Mouse (Mus musculus): ENCODE measurements at regions not wholly inside any gene's neighbourhood (a gene's known extent, or its start where the extent isn't known, plus 50 kb on each side); places are given as distances from the start of the nearest gene placed in this dataset.

DNA sequence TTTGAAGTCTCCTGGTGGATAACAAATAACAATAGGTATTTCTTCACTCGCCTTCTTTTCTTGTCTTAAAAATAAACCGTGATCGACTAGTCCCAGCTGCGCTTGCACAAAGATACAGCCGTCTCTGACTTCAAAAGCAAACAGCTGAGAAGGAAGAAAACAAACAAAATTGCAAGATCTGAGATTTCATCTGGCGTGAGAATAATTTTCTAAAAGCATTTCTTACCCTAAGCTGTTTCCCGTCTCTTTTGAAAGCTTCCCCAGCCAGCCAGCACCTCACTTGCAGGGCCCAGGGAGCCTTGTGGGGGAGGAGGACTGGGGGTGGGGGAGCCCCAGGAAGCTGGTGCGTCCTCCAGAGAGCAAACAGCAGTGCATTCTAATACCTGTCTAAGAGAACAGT is 258.2 kb upstream of the Pabpc6 start:
- ATAC-seq (ENCODE audit: low FRiP score) (no peak), DNase-seq (ENCODE audit: low spot score) (no peak)
- no peak overlapping the region for H3K4me2 ChIP-seq (replicated peaks; ENCODE audit: low read depth, low read length)
- no peak overlapping the region for H3K9ac ChIP-seq (ENCODE audit: low read depth, low read length)
- H3K36me3 ChIP-seq (ENCODE audit: control insufficient read depth, insufficient read depth, low read length), result no peaks in the 10 kb centered on the region
- H3K27ac ChIP-seq (ENCODE audit: low read depth, low read length), result no peak overlapping the region
- no peaks in the 10 kb centered on the region for H3K9me3 ChIP-seq (ENCODE audit: control insufficient read depth, low read length)
- WGBS, result 69% methylated on average over 8 of the region's 8 CpGs
- H3K27me3 ChIP-seq (ENCODE audit: control insufficient read depth, insufficient read depth, low read length), result no peaks in the 10 kb centered on the region
- no peak overlapping the region for H3K4me3 ChIP-seq (ENCODE audit: low read depth, low read length)
- no peaks in the 10 kb centered on the region for H3K4me1 ChIP-seq (replicated peaks; ENCODE audit: control insufficient read depth, insufficient read depth, low read length)

DNA sequence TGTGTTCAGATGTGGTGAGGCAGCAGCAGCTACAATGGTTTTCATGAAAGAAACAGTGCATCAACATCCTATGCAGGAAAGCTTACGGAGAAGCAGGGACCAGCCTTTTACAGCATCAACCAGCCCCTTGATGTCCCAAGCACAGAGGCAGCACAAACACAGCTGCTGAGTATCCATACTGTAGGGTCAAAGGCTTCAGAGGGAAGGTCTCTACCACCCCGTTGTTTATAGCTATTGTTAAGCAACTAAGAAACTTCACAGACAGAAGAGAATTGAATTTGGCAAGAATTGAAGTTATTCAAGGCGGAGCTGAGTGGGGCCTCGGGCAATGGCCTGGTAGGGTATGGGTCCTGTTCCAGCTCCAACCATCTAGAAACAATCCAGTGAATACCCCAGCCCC is 256.8 kb upstream of the Pabpc6 start:
- Histone ChIP-seq H3K9ac (ENCODE audit: low read depth, low read length) (no peak overlapping the region), H3K27ac (ENCODE audit: low read depth, low read length) (no peak overlapping the region), H3K4me1 (replicated peaks; ENCODE audit: control insufficient read depth, insufficient read depth, low read length) (no peaks in the 10 kb centered on the region), H3K9me3 (ENCODE audit: control insufficient read depth, low read length) (no peaks in the 10 kb centered on the region), H3K36me3 (ENCODE audit: control insufficient read depth, insufficient read depth, low read length) (no peaks in the 10 kb centered on the region), H3K4me3 (ENCODE audit: low read depth, low read length) (no peak overlapping the region), H3K27me3 (ENCODE audit: control insufficient read depth, insufficient read depth, low read length) (no peaks in the 10 kb centered on the region), H3K4me2 (replicated peaks; ENCODE audit: low read depth, low read length) (no peak overlapping the region)
- WGBS, result 65% methylated on average over 4 of the region's 4 CpGs
- DNase-seq (ENCODE audit: low spot score) (no peak), ATAC-seq (ENCODE audit: low FRiP score) (no peak)

DNA sequence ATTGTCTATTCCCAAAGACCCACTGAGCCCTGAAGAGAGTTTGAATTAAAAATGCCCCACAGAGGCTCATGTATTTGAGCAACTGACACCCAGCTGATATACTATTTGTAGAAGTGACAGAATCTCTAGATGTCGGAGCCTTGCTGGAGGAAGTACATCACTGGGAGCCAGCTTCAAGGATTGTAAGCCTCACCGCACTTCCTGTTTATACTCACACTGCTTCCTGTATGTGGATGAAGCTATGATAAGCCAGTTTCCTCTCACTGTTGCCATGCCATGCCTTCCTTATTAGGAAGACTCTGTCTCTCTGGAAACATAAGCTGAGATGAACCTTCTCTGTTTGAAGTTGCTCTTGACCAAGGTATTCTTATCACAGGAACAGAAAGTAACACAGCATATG is 251.8 kb upstream of the Pabpc6 start:
- Histone ChIP-seq H3K4me1 (replicated peaks; ENCODE audit: control insufficient read depth, insufficient read depth, low read length) (no peaks in the 10 kb centered on the region), H3K4me2 (replicated peaks; ENCODE audit: low read depth, low read length) (no peak overlapping the region), H3K27ac (ENCODE audit: low read depth, low read length) (no peak overlapping the region), H3K4me3 (ENCODE audit: low read depth, low read length) (no peak overlapping the region), H3K9me3 (ENCODE audit: control insufficient read depth, low read length) (no peaks in the 10 kb centered on the region), H3K9ac (ENCODE audit: low read depth, low read length) (no peak overlapping the region), H3K27me3 (ENCODE audit: control insufficient read depth, insufficient read depth, low read length) (no peaks in the 10 kb centered on the region), H3K36me3 (ENCODE audit: control insufficient read depth, insufficient read depth, low read length) (no peaks in the 10 kb centered on the region)
- ATAC-seq (ENCODE audit: low FRiP score), result no peak
- no peak for DNase-seq (ENCODE audit: low spot score)
- WGBS, result 91% methylated on average over 2 of the region's 2 CpGs

DNA sequence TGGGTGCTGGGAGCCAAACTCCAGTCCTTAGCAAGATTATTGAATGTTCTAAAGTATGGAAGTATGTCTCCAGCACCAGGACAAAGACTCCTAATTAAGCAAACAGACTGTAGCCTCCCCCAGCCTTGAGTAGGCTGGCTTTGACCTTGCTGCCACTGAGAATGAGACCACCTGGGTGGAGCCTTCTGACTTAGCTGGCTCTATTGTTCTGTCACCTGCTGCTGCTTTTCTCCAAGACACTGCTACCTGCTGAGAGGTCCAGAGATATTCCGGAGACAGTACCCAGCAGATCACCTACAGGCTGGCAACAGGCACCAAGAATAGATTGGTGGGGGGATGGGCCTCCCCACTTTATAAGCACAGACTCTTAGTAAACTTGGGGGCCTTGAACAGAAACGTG is 247.5 kb upstream of the Pabpc6 start:
- WGBS, result 20% methylated on average over 2 of the region's 2 CpGs

DNA sequence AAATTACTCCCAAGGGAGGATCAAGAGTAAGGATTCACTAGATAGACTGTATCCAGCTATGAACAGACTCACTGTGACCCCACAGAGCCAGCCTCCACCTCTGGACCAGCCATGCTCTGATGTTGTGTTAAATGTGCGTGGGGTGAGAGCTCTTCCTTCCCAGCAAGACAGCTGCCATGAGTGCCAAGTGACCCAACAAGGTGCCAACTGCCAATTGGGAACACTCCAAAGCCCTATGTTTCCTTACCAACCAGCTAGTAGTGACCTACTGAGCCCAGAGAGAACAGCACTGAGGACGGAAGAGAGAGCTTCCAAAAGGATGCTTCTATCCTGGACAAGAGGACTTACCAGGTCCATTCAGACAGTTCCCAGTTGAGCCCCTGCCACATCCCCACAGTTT is 241.3 kb upstream of the Pabpc6 start:
- no peaks in the 10 kb centered on the region for H3K27me3 ChIP-seq (ENCODE audit: control insufficient read depth, insufficient read depth, low read length)
- no peak overlapping the region for H3K4me3 ChIP-seq (ENCODE audit: low read depth, low read length)
- ATAC-seq (ENCODE audit: low FRiP score) (no peak), DNase-seq (ENCODE audit: low spot score) (no peak)
- WGBS, result 85% methylated on average over 2 of the region's 2 CpGs
- H3K36me3 ChIP-seq (ENCODE audit: control insufficient read depth, insufficient read depth, low read length), result no peaks in the 10 kb centered on the region
- no peaks in the 10 kb centered on the region; the same call in 1 of the 2 replicates for H3K4me1 ChIP-seq (replicated peaks; ENCODE audit: control insufficient read depth, insufficient read depth, low read length)
- H3K4me2 ChIP-seq (replicated peaks; ENCODE audit: low read depth, low read length), result no peak overlapping the region
- no peak overlapping the region for H3K27ac ChIP-seq (ENCODE audit: low read depth, low read length)
- H3K9ac ChIP-seq (ENCODE audit: low read depth, low read length), result no peak overlapping the region
- H3K9me3 ChIP-seq (ENCODE audit: control insufficient read depth, low read length), result no peaks in the 10 kb centered on the region

More for the DNA sequence above, 247.5 kb upstream of the Pabpc6 start:
- no peaks in the 10 kb centered on the region for H3K36me3 ChIP-seq (ENCODE audit: control insufficient read depth, insufficient read depth, low read length)
- no peaks in the 10 kb centered on the region for H3K4me1 ChIP-seq (replicated peaks; ENCODE audit: control insufficient read depth, insufficient read depth, low read length)
- no peak for DNase-seq (ENCODE audit: low spot score)
- H3K9me3 ChIP-seq (ENCODE audit: control insufficient read depth, low read length), result no peaks in the 10 kb centered on the region
- no peak overlapping the region for H3K4me2 ChIP-seq (replicated peaks; ENCODE audit: low read depth, low read length)
- ATAC-seq (ENCODE audit: low FRiP score), result no peak
- no peak overlapping the region for H3K4me3 ChIP-seq (ENCODE audit: low read depth, low read length)
- no peak overlapping the region for H3K9ac ChIP-seq (ENCODE audit: low read depth, low read length)
- no peaks in the 10 kb centered on the region for H3K27me3 ChIP-seq (ENCODE audit: control insufficient read depth, insufficient read depth, low read length)
- H3K27ac ChIP-seq (ENCODE audit: low read depth, low read length), result no peak overlapping the region

DNA sequence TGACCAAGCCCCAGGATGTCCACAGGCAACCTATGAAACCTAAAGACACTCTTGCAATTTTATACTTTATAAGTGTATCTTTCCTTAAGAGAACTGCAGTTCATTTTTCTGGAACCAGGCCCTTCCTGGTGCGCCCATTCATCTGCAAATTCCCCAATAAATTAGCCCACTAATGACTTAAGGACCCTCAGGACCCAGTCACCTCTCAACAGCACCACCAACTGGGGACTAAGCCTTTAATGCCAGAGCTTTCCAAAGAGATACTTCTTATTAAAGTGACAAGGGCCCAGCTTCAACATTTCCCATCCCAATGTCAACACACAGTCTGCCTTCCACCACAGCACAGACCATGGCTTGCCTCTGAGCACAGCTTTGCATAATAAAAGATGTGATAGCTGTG is 237.6 kb upstream of the Pabpc6 start:
- no peak overlapping the region for H3K4me3 ChIP-seq (ENCODE audit: low read depth, low read length)
- no peak for ATAC-seq (ENCODE audit: low FRiP score)
- H3K4me1 ChIP-seq (replicated peaks; ENCODE audit: control insufficient read depth, insufficient read depth, low read length), result peaks cover 11% of the 10 kb centered on the region
- peak; percentile 31 for DNase-seq (ENCODE audit: low spot score)
- no peaks in the 10 kb centered on the region for H3K9me3 ChIP-seq (ENCODE audit: control insufficient read depth, low read length)
- H3K9ac ChIP-seq (ENCODE audit: low read depth, low read length), result no peak overlapping the region
- no peaks in the 10 kb centered on the region for H3K36me3 ChIP-seq (ENCODE audit: control insufficient read depth, insufficient read depth, low read length)
- H3K27me3 ChIP-seq (ENCODE audit: control insufficient read depth, insufficient read depth, low read length), result no peaks in the 10 kb centered on the region
- H3K4me2 ChIP-seq (replicated peaks; ENCODE audit: low read depth, low read length), result no peak overlapping the region
- whole genome bisulfite sequencing, result 38% methylated on average over 1 of the region's 1 CpGs
- H3K27ac ChIP-seq (ENCODE audit: low read depth, low read length), result peak overlapping the region; percentile 77

DNA sequence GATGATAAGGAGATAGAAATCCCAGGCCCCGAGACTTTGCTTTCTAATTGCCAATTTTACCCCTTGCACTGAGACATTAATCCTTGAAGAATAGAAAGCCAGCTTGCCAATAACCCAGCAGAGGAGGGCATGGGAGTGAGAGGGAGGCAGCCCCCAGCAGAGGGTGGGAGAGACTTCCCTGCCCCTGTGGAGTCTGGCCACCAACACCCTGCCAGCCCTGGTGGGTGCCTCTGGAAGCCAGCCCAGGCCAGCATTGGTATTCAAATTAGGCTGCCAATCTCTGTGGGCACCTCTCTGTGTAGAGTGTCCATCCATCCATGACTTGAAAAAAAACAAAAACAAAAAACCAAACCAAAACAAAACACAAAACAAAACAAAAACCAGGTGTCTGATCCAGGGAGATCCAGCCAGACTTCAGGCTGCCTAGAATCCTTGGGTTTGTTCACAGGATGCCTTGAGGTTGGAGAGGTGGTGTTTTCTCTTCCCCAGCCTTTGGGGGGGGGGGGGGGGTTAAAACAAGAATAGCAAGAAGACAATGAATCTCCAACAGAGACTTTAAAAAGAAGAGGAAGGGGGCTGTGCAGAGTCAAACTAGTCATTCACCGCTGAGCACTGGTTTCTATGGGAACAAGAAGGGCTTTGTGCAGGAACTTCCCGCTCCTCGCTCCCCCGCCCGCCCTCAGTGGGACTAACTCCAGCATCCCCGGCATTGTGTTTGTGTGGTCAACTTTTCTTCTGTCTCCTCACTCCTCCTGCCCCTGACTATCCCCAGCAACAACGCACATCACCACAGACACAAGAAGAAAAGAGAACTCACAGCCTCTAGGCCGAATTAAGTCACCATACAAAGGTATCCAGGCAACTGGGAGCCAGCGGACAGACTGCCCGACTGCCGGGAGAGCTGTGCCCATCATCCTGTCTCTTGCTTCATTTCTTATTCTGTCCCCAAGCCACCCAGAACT is 236.3 kb upstream of the Pabpc6 start:
- DNase-seq (ENCODE audit: low spot score), result peak; percentile 90
- H3K36me3 ChIP-seq (ENCODE audit: control insufficient read depth, insufficient read depth, low read length), result no peaks in the 10 kb centered on the region
- H3K4me2 ChIP-seq (replicated peaks; ENCODE audit: low read depth, low read length), result peak overlapping the region; percentile 15; the same call in 1 of the 2 replicates
- peaks cover 11% of the 10 kb centered on the region for H3K4me1 ChIP-seq (replicated peaks; ENCODE audit: control insufficient read depth, insufficient read depth, low read length)
- 2% methylated on average over 12 of the region's 12 CpGs for WGBS
- H3K27me3 ChIP-seq (ENCODE audit: control insufficient read depth, insufficient read depth, low read length), result no peaks in the 10 kb centered on the region
- peak; percentile 93 for ATAC-seq (ENCODE audit: low FRiP score)
- H3K27ac ChIP-seq (ENCODE audit: low read depth, low read length), result peak overlapping the region; percentile 81
- no peak overlapping the region for H3K9ac ChIP-seq (ENCODE audit: low read depth, low read length)
- H3K9me3 ChIP-seq (ENCODE audit: control insufficient read depth, low read length), result no peaks in the 10 kb centered on the region
- no peak overlapping the region for H3K4me3 ChIP-seq (ENCODE audit: low read depth, low read length)

DNA sequence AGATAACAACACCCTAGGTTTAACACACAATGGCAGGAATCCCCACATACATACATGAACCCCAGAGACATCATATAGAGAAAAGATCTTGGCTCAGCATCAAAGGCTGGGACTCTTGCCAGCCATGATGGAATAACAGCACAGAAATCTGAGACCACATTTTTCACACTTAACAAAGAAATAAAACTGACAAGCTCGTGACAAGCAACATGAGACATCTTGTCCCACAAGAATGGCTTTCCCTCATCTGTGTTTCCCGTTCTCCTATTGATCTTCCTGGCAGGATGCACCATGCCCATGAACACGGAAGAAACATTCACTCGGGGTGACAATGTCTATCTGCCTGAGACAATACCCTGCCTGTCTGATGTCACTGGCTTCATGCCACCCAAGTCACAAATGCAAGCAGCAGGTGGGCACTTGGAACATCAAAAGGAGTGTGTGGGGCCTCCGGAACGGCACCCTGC is 235.0 kb upstream of the Pabpc6 start:
- WGBS, result 7% methylated on average over 6 of the region's 6 CpGs
- no peak overlapping the region for H3K4me2 ChIP-seq (replicated peaks; ENCODE audit: low read depth, low read length)
- H3K4me3 ChIP-seq (ENCODE audit: low read depth, low read length), result no peak overlapping the region
- H3K9me3 ChIP-seq (ENCODE audit: control insufficient read depth, low read length), result no peaks in the 10 kb centered on the region
- no peaks in the 10 kb centered on the region for H3K36me3 ChIP-seq (ENCODE audit: control insufficient read depth, insufficient read depth, low read length)
- peaks cover 11% of the 10 kb centered on the region for H3K4me1 ChIP-seq (replicated peaks; ENCODE audit: control insufficient read depth, insufficient read depth, low read length)
- no peak overlapping the region for H3K9ac ChIP-seq (ENCODE audit: low read depth, low read length)
- ATAC-seq (ENCODE audit: low FRiP score) (no peak), DNase-seq (ENCODE audit: low spot score) (peak; percentile 42)
- H3K27me3 ChIP-seq (ENCODE audit: control insufficient read depth, insufficient read depth, low read length), result no peaks in the 10 kb centered on the region
- H3K27ac ChIP-seq (ENCODE audit: low read depth, low read length), result peak overlapping the region; percentile 81

DNA sequence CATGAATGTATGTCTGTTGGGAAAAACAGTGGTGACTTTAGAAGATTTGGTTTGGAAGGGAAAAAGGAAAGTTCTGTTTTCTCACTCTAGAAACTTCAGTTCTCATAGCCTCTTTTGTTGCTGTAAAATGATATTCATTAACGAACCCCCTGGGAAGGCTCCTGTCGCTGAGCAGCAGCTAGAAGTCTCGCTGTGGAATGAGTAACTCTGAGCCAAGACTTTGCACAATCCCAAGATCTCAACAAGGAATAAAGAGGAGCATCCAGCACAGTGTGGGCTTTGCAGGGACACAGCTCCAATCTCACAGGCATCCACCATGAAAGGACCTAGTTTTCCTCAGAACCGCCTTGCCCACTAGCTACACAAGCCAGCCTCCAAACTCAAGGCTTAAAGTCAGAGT is 233.8 kb upstream of the Pabpc6 start:
- no peak for ATAC-seq (ENCODE audit: low FRiP score)
- no peak overlapping the region for H3K27ac ChIP-seq (ENCODE audit: low read depth, low read length)
- no peaks in the 10 kb centered on the region for H3K36me3 ChIP-seq (ENCODE audit: control insufficient read depth, insufficient read depth, low read length)
- 49% methylated on average over 4 of the region's 4 CpGs for WGBS
- H3K4me2 ChIP-seq (replicated peaks; ENCODE audit: low read depth, low read length), result no peak overlapping the region
- no peak for DNase-seq (ENCODE audit: low spot score)
- H3K27me3 ChIP-seq (ENCODE audit: control insufficient read depth, insufficient read depth, low read length), result no peaks in the 10 kb centered on the region
- peaks cover 11% of the 10 kb centered on the region for H3K4me1 ChIP-seq (replicated peaks; ENCODE audit: control insufficient read depth, insufficient read depth, low read length)
- no peaks in the 10 kb centered on the region for H3K9me3 ChIP-seq (ENCODE audit: control insufficient read depth, low read length)
- no peak overlapping the region for H3K4me3 ChIP-seq (ENCODE audit: low read depth, low read length)
- no peak overlapping the region for H3K9ac ChIP-seq (ENCODE audit: low read depth, low read length)
